Mouse (Mus musculus) hindbrain, embryonic 16.5 days (tissue): ENCODE data around the gene Rfk. TPM values are rescaled to one million over a fixed set of nuclear protein-coding genes. Genes with fewer than 3 reads are reported as not detected.

ENCODE experiments used
- ATAC-seq: fragments of 200-750 bp; cut with Nextera tagmentation; 2 replicates; pipeline ENCODE4 v1.8.0; 2017; ENCODE audit warnings: moderate TSS enrichment, moderate library complexity
- H3K27ac ChIP-seq: fragments of 300-500 bp; sonication (generic); 2 replicates; pipeline ENCODE4 v1.5.1; 2014; ENCODE audit warnings: low read depth, mild to moderate bottlenecking, control low read depth, low read length, moderate library complexity
- H3K27me3 ChIP-seq: fragments of 300-500 bp; sonication (generic); replicated peaks from 2 replicates; pipeline ENCODE4 v1.6.1; 2014; ENCODE audit warnings: low read length; ENCODE audit not compliant: control insufficient read depth, insufficient read depth
- H3K36me3 ChIP-seq: fragments of 300-500 bp; sonication (generic); 2 replicates; pipeline ENCODE4 v1.6.1; 2014; ENCODE audit warnings: mild to moderate bottlenecking, low read length, moderate library complexity, mixed read lengths; ENCODE audit not compliant: control insufficient read depth, insufficient read depth
- H3K4me1 ChIP-seq: fragments of 300-500 bp; sonication (generic); 2 replicates; pipeline ENCODE4 v1.6.1; 2014; ENCODE audit warnings: low read depth, low read length; ENCODE audit not compliant: control insufficient read depth, insufficient read depth
- H3K4me2 ChIP-seq: fragments of 300-500 bp; sonication (generic); 2 replicates; pipeline ENCODE4 v1.6.1; 2014; ENCODE audit warnings: mild to moderate bottlenecking, low read length, control low read depth, moderate library complexity
- H3K4me3 ChIP-seq: fragments of 300-500 bp; sonication (generic); 2 replicates; pipeline ENCODE4 v1.5.1; 2014; ENCODE audit warnings: mild to moderate bottlenecking, low read length, control low read depth, moderate library complexity
- H3K9ac ChIP-seq: fragments of 300-500 bp; sonication (generic); 2 replicates; pipeline ENCODE4 v1.6.1; 2014; ENCODE audit warnings: low read depth, mild to moderate bottlenecking, control low read depth, low read length, moderate library complexity
- H3K9me3 ChIP-seq: fragments of 300-500 bp; sonication (generic); 2 replicates; pipeline ENCODE4 v1.6.1; 2014; ENCODE audit warnings: mild to moderate bottlenecking, low read length, moderate library complexity; ENCODE audit not compliant: control insufficient read depth
- WGBS: fragments of 180-500 bp; shearing (Covaris S2); extraction: QIAGEN DNeasy Blood & Tissue Kit; methylation state at CpG from one replicate; pipeline ENCODE4 v1.1.7; 2014; 5-methylcytosine and 5-hydroxymethylcytosine counted together
- polyA plus RNA-seq: library from polyadenylated mRNA; unstranded; fragments of >200 nt; fragmentation: Nextera tagmentation; extraction: Ambion mirVana; gene quantifications from 2 replicates; pipeline ENCODE4 v1.2.1, GENCODE M21; 2015

The Rfk gene
- polyA plus RNA-seq, 1 experiment from 2014 or later, result 88.6 TPM

- Histone ChIP-seq H3K4me2 (peak overlapping the region; percentile 82), H3K9ac (peak overlapping the region; percentile 47), H3K36me3 (no peaks in the 10 kb centered on the region), H3K4me3 (peak overlapping the region; percentile 43), H3K27ac (no peak overlapping the region), H3K27me3 (peaks cover 8% of the 10 kb centered on the region), H3K4me1 (peaks cover 6% of the 10 kb centered on the region), H3K9me3 (no peaks in the 10 kb centered on the region)
- WGBS, result 1% methylated on average over 49 of the region's 50 CpGs
- peak; percentile 64; the same call in 1 of the 2 replicates for ATAC-seq
Measured at GRCm38 (mm10) chr19:17355950-17356867, 37.6 kb upstream of the Rfk start.

GRCm38 (mm10) chr19:17356932-17357331 is 36.9 kb upstream of the Rfk start:
- no peak overlapping the region for H3K9ac ChIP-seq
- H3K4me1 ChIP-seq, result peaks cover 6% of the 10 kb centered on the region
- no peaks in the 10 kb centered on the region for H3K9me3 ChIP-seq
- 71% methylated on average over 6 of the region's 6 CpGs for WGBS
- peaks cover 8% of the 10 kb centered on the region for H3K27me3 ChIP-seq
- H3K27ac ChIP-seq, result no peak overlapping the region
- no peaks in the 10 kb centered on the region for H3K36me3 ChIP-seq
- H3K4me3 ChIP-seq, result no peak overlapping the region
- no peak for ATAC-seq
- H3K4me2 ChIP-seq, result no peak overlapping the region; the same call in 1 of the 2 replicates

GRCm38 (mm10) chr19:17357391-17357790 is 36.5 kb upstream of the Rfk start:
- no peaks in the 10 kb centered on the region for H3K36me3 ChIP-seq
- H3K27ac ChIP-seq, result no peak overlapping the region
- no peak for ATAC-seq
- no peaks in the 10 kb centered on the region for H3K9me3 ChIP-seq
- H3K4me3 ChIP-seq, result no peak overlapping the region
- H3K4me1 ChIP-seq, result peaks cover 6% of the 10 kb centered on the region
- H3K4me2 ChIP-seq, result no peak overlapping the region
- H3K9ac ChIP-seq, result no peak overlapping the region
- 38% methylated on average over 3 of the region's 3 CpGs for WGBS
- H3K27me3 ChIP-seq, result peaks cover 8% of the 10 kb centered on the region

GRCm38 (mm10) chr19:17359315-17359890 is 34.4 kb upstream of the Rfk start:
- H3K9me3 ChIP-seq, result no peaks in the 10 kb centered on the region
- H3K9ac ChIP-seq, result no peak overlapping the region
- H3K4me3 ChIP-seq, result no peak overlapping the region
- no peak for ATAC-seq
- peaks cover 6% of the 10 kb centered on the region for H3K4me1 ChIP-seq
- H3K4me2 ChIP-seq, result no peak overlapping the region
- peaks cover 8% of the 10 kb centered on the region for H3K27me3 ChIP-seq
- 81% methylated on average over 14 of the region's 14 CpGs for WGBS
- no peak overlapping the region for H3K27ac ChIP-seq
- no peaks in the 10 kb centered on the region for H3K36me3 ChIP-seq

GRCm38 (mm10) chr19:17361181-17361580 is 32.7 kb upstream of the Rfk start:
- H3K27me3 ChIP-seq, result peaks cover 4% of the 10 kb centered on the region
- no peak for ATAC-seq
- H3K9ac ChIP-seq, result no peak overlapping the region
- H3K27ac ChIP-seq, result no peak overlapping the region
- no peak overlapping the region for H3K4me3 ChIP-seq
- H3K4me2 ChIP-seq, result no peak overlapping the region
- peaks cover 5% of the 10 kb centered on the region for H3K4me1 ChIP-seq
- WGBS, result 77% methylated on average over 2 of the region's 2 CpGs
- H3K9me3 ChIP-seq, result no peaks in the 10 kb centered on the region
- H3K36me3 ChIP-seq, result no peaks in the 10 kb centered on the region

- no peaks in the 10 kb centered on the region for H3K4me1 ChIP-seq
- 33% methylated on average over 3 of the region's 3 CpGs for WGBS
- no peak overlapping the region for H3K4me2 ChIP-seq
- no peaks in the 10 kb centered on the region for H3K9me3 ChIP-seq
- H3K27me3 ChIP-seq, result no peaks in the 10 kb centered on the region
- H3K9ac ChIP-seq, result no peak overlapping the region
- no peak for ATAC-seq
- no peaks in the 10 kb centered on the region for H3K36me3 ChIP-seq
- no peak overlapping the region for H3K4me3 ChIP-seq
- no peak overlapping the region for H3K27ac ChIP-seq
Measured at GRCm38 (mm10) chr19:17364741-17365140, 29.1 kb upstream of the Rfk start.

- Histone ChIP-seq H3K9me3 (no peaks in the 10 kb centered on the region), H3K27ac (no peak overlapping the region), H3K4me3 (no peak overlapping the region), H3K9ac (no peak overlapping the region), H3K4me2 (no peak overlapping the region), H3K27me3 (no peaks in the 10 kb centered on the region), H3K4me1 (no peaks in the 10 kb centered on the region), H3K36me3 (no peaks in the 10 kb centered on the region)
- WGBS, result 92% methylated on average over 8 of the region's 8 CpGs
- no peak for ATAC-seq
Measured at GRCm38 (mm10) chr19:17366364-17367090, 27.3 kb upstream of the Rfk start.

GRCm38 (mm10) chr19:17368557-17368956 is 25.3 kb upstream of the Rfk start:
- ATAC-seq, result no peak
- Histone ChIP-seq H3K4me2 (no peak overlapping the region), H3K9me3 (no peaks in the 10 kb centered on the region), H3K4me1 (no peaks in the 10 kb centered on the region), H3K9ac (no peak overlapping the region), H3K4me3 (no peak overlapping the region), H3K27ac (no peak overlapping the region), H3K36me3 (no peaks in the 10 kb centered on the region), H3K27me3 (no peaks in the 10 kb centered on the region)
- 92% methylated on average over 9 of the region's 9 CpGs for WGBS

- H3K9me3 ChIP-seq, result no peaks in the 10 kb centered on the region
- no peaks in the 10 kb centered on the region for H3K27me3 ChIP-seq
- no peak for ATAC-seq
- no peaks in the 10 kb centered on the region for H3K4me1 ChIP-seq
- H3K36me3 ChIP-seq, result no peaks in the 10 kb centered on the region
- H3K4me3 ChIP-seq, result no peak overlapping the region
- WGBS, result 42% methylated on average over 7 of the region's 7 CpGs
- H3K9ac ChIP-seq, result no peak overlapping the region
- H3K4me2 ChIP-seq, result no peak overlapping the region
- H3K27ac ChIP-seq, result no peak overlapping the region
Measured at GRCm38 (mm10) chr19:17369581-17369980, 24.3 kb upstream of the Rfk start.
